Mouse (Mus musculus) stomach, embryonic 15.5 days (tissue): ENCODE measurements at regions not wholly inside any gene's neighbourhood (a gene's known extent, or its start where the extent isn't known, plus 50 kb on each side); places are given as distances from the start of the nearest gene placed in this dataset.

Experiments
- ATAC-seq: fragments of 200-750 bp; cut with Nextera tagmentation; 2 replicates; pipeline ENCODE4 v1.8.0; 2017; ENCODE audit warnings: low read depth, moderate number of reproducible peaks, moderate TSS enrichment; ENCODE audit not compliant: insufficient read depth, low FRiP score
- H3K27ac ChIP-seq: fragments of 300-500 bp; sonication (generic); 2 replicates; pipeline ENCODE4 v1.5.1; 2015; ENCODE audit warnings: mild to moderate bottlenecking, inconsistent platforms
- H3K27me3 ChIP-seq: fragments of 300-500 bp; sonication (generic); replicated peaks from 2 replicates; pipeline ENCODE4 v1.6.1; 2015; ENCODE audit warnings: inconsistent platforms
- H3K36me3 ChIP-seq: fragments of 300-500 bp; sonication (generic); 2 replicates; pipeline ENCODE4 v1.6.1; 2015; ENCODE audit warnings: inconsistent platforms
- H3K4me1 ChIP-seq: fragments of 300-500 bp; sonication (generic); 2 replicates; pipeline ENCODE4 v1.6.1; 2015; ENCODE audit warnings: inconsistent platforms
- H3K4me2 ChIP-seq: fragments of 300-500 bp; sonication (generic); 2 replicates; pipeline ENCODE4 v1.6.1; 2015; ENCODE audit warnings: mild to moderate bottlenecking, inconsistent platforms
- H3K4me3 ChIP-seq: fragments of 300-500 bp; sonication (generic); replicated peaks from 2 replicates; pipeline ENCODE4 v1.5.1; 2015; ENCODE audit warnings: inconsistent platforms
- H3K9ac ChIP-seq: fragments of 300-500 bp; sonication (generic); 2 replicates; pipeline ENCODE4 v1.6.1; 2015; ENCODE audit warnings: inconsistent platforms
- H3K9me3 ChIP-seq: fragments of 300-500 bp; sonication (generic); 2 replicates; pipeline ENCODE4 v1.6.1; 2016; ENCODE audit warnings: inconsistent platforms
- WGBS: fragments of 180-500 bp; shearing (Covaris S2); methylation state at CpG from one replicate; pipeline ENCODE4 v1.1.7; 2015; 5-methylcytosine and 5-hydroxymethylcytosine counted together

GRCm38 (mm10) chr17:47196992-47197391 is 171.7 kb upstream of the Mrps10 start:
- no peak for ATAC-seq

GRCm38 (mm10) chr17:47195981-47196380 is 172.7 kb upstream of the Mrps10 start:
- no peaks in the 10 kb centered on the region for H3K9me3 ChIP-seq
- 65% methylated on average over 7 of the region's 7 CpGs for WGBS
- ATAC-seq = no peak
- no peak overlapping the region for H3K4me3 ChIP-seq
- no peak overlapping the region for H3K27ac ChIP-seq
- H3K4me1 ChIP-seq = 0 out of 2 replicates have a peak, but pooled peaks cover 3% of the 10 kb centered on the region
- H3K4me2 ChIP-seq = no peak overlapping the region
- H3K27me3 ChIP-seq = no peaks in the 10 kb centered on the region
- H3K9ac ChIP-seq = no peak overlapping the region
- H3K36me3 ChIP-seq = no peaks in the 10 kb centered on the region; the same call in 1 of the 2 replicates

More at GRCm38 (mm10) chr17:47196992-47197391, 171.7 kb upstream of the Mrps10 start:
- Histone ChIP-seq H3K27ac (no peak overlapping the region), H3K4me1 (0 out of 2 replicates have a peak, but pooled peaks cover 3% of the 10 kb centered on the region), H3K36me3 (no peaks in the 10 kb centered on the region; the same call in 1 of the 2 replicates), H3K27me3 (no peaks in the 10 kb centered on the region), H3K9me3 (no peaks in the 10 kb centered on the region), H3K4me2 (no peak overlapping the region), H3K4me3 (no peak overlapping the region), H3K9ac (no peak overlapping the region)
- WGBS = 60% methylated on average over 6 of the region's 6 CpGs

GRCm38 (mm10) chr17:47194463-47195012 is 174.1 kb upstream of the Mrps10 start:
- Histone ChIP-seq H3K9me3 (no peaks in the 10 kb centered on the region), H3K27ac (no peak overlapping the region), H3K4me1 (0 out of 2 replicates have a peak, but pooled peaks cover 3% of the 10 kb centered on the region), H3K9ac (no peak overlapping the region), H3K4me3 (no peak overlapping the region), H3K27me3 (no peaks in the 10 kb centered on the region), H3K36me3 (no peaks in the 10 kb centered on the region; the same call in 1 of the 2 replicates), H3K4me2 (no peak overlapping the region)
- WGBS = 92% methylated on average over 14 of the region's 14 CpGs
- ATAC-seq = no peak

DNA sequence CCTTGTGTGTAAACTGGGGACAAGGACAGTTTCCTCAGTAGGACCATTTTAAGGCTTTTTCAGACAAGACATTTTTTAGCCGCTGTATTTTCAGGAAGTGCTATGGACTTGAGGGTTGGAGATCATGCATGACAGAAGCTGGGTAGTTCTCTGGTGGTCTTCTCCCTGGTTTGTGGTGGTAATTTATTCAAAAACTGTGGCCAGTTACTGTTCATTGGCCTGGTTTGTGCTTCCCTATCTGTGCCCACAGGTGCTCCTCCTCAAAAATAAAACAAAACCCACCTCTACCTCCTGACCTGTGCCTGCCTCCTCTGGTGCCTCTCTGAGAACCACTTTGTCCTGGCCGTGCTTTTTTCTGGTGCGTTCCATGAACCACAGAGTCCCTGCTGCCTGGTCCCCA is 177.3 kb upstream of the Mrps10 start:
- no peak overlapping the region for H3K4me2 ChIP-seq
- H3K4me1 ChIP-seq = no peaks in the 10 kb centered on the region
- no peak overlapping the region for H3K9ac ChIP-seq
- 81% methylated on average over 3 of the region's 3 CpGs for WGBS
- H3K27me3 ChIP-seq = no peaks in the 10 kb centered on the region
- no peaks in the 10 kb centered on the region for H3K9me3 ChIP-seq
- H3K27ac ChIP-seq = no peak overlapping the region
- no peaks in the 10 kb centered on the region; the same call in 1 of the 2 replicates for H3K36me3 ChIP-seq
- no peak for ATAC-seq
- no peak overlapping the region for H3K4me3 ChIP-seq

DNA sequence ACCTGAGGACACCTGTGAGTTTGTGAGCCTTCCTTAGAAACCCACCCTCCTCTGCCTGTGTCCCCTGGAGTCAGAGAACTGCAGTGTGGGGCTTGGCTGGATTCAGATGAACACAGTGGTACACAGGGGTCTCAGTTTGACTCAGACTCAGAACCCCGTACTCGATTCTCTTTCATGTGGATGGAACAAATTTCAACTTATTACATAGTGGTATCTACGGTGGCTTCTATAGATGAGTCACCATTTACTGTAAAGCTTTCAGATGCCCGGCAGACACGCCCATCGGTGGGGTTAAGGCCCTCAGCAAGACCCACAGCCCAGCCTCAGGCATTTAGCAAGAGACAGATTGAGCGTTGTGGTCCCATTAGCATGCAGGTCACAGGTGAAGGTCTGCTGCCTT is 178.9 kb upstream of the Mrps10 start:
- no peaks in the 10 kb centered on the region for H3K4me1 ChIP-seq
- H3K4me3 ChIP-seq = no peak overlapping the region
- H3K36me3 ChIP-seq = no peaks in the 10 kb centered on the region; the same call in 1 of the 2 replicates
- H3K9me3 ChIP-seq = no peaks in the 10 kb centered on the region
- no peak overlapping the region for H3K27ac ChIP-seq
- 80% methylated on average over 7 of the region's 7 CpGs for WGBS
- no peak overlapping the region for H3K4me2 ChIP-seq
- ATAC-seq = no peak
- no peaks in the 10 kb centered on the region for H3K27me3 ChIP-seq
- H3K9ac ChIP-seq = no peak overlapping the region

DNA sequence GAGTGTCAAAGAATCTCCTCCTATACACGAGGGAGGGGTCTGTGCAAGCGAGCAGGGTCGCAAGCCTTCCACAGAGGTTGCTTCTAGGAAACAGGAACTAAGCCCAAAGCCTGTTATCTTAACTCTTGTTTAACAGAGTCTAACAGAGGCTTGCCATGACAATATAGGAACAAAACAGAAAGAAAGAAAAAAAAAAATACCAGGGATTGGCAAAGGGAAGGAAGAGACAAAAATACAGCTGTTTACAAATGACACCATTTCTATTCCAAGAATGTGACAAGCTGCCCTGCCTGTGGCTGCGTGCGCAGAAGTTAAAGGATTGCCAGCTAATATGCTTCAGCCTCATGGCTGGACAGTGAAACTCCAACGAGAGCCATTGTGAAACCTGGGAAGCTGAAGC is 173.8 kb upstream of the Ubr2 start:
- Histone ChIP-seq H3K27ac (peak overlapping the region; percentile 7; the same call in 1 of the 2 replicates), H3K36me3 (no peaks in the 10 kb centered on the region), H3K27me3 (no peaks in the 10 kb centered on the region), H3K9me3 (no peaks in the 10 kb centered on the region), H3K4me2 (no peak overlapping the region), H3K4me3 (no peak overlapping the region), H3K9ac (no peak overlapping the region), H3K4me1 (peaks cover 11% of the 10 kb centered on the region)
- ATAC-seq = no peak
- WGBS = 45% methylated on average over 6 of the region's 6 CpGs

DNA sequence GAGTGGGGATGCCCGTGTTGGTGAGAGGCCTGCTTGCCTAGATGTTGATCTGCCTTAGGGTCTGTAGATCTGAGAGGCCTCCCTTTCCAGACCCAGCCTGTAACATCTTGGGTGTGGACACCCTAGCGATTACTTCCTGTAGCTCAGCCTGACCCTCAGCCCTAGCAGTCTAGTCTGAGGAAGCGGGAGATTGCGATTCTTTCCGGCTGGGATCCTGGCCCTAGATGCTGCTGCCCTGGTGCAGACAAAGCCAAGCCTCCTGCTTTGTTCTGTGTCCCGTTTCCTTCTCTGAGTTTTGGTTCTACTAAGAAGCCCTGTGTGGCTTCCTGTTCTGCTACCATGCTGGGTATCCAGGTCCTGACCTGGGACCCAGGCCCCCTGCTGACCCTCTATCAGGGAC is 171.8 kb upstream of the Ubr2 start:
- ATAC-seq = peak; percentile 12; the same call in 1 of the 2 replicates
- Histone ChIP-seq H3K9ac (no peak overlapping the region), H3K4me1 (peaks cover 28% of the 10 kb centered on the region), H3K4me2 (no peak overlapping the region), H3K27me3 (no peaks in the 10 kb centered on the region), H3K4me3 (no peak overlapping the region), H3K9me3 (no peaks in the 10 kb centered on the region), H3K27ac (peak overlapping the region; percentile 19; the same call in 1 of the 2 replicates), H3K36me3 (no peaks in the 10 kb centered on the region)
- WGBS = 42% methylated on average over 6 of the region's 6 CpGs

DNA sequence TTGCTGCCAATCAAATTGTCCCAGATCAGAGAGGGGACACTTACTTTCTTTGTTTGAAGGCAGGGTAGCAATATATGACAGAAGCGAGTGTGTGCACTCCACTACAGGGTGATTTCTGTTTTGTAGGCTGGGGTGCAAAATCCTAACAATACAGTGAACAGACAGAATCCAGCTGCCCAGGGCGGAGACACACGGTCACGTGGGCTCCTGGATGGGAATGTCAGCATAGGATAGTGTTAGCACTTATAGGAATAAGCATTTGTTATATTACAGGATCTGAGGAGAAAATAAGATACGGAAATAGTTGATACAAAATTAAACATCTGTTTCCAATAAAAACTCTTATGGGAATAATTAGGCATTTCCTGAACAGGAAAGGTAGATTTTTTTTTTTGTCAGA is 169.1 kb upstream of the Ubr2 start:
- 24% methylated on average over 5 of the region's 5 CpGs for WGBS
- Histone ChIP-seq H3K9ac (no peak overlapping the region), H3K4me2 (peak overlapping the region; percentile 40), H3K27me3 (no peaks in the 10 kb centered on the region), H3K4me3 (no peak overlapping the region), H3K36me3 (no peaks in the 10 kb centered on the region), H3K4me1 (peaks cover 37% of the 10 kb centered on the region), H3K27ac (peak overlapping the region; percentile 86; the same call in 1 of the 2 replicates), H3K9me3 (no peaks in the 10 kb centered on the region)
- peak; percentile 54; the same call in 1 of the 2 replicates for ATAC-seq

- 32% methylated on average over 5 of the region's 5 CpGs for WGBS
- Histone ChIP-seq H3K36me3 (no peaks in the 10 kb centered on the region), H3K4me1 (peaks cover 35% of the 10 kb centered on the region), H3K4me2 (peak overlapping the region; percentile 40), H3K9me3 (no peaks in the 10 kb centered on the region), H3K27ac (peak overlapping the region; percentile 86), H3K4me3 (no peak overlapping the region), H3K9ac (no peak overlapping the region), H3K27me3 (no peaks in the 10 kb centered on the region)
- no peak for ATAC-seq
These were observed 168.3 kb upstream of the Ubr2 start for GRCm38 (mm10) chr17:47178705-47179104.

GRCm38 (mm10) chr17:47177671-47178246 is 167.4 kb upstream of the Ubr2 start:
- Histone ChIP-seq H3K27me3 (no peaks in the 10 kb centered on the region), H3K4me2 (no peak overlapping the region), H3K9ac (no peak overlapping the region), H3K4me1 (peaks cover 35% of the 10 kb centered on the region), H3K4me3 (no peak overlapping the region), H3K9me3 (no peaks in the 10 kb centered on the region), H3K27ac (peak overlapping the region; percentile 86), H3K36me3 (no peaks in the 10 kb centered on the region)
- ATAC-seq = no peak
- WGBS = 76% methylated on average over 8 of the region's 8 CpGs

DNA sequence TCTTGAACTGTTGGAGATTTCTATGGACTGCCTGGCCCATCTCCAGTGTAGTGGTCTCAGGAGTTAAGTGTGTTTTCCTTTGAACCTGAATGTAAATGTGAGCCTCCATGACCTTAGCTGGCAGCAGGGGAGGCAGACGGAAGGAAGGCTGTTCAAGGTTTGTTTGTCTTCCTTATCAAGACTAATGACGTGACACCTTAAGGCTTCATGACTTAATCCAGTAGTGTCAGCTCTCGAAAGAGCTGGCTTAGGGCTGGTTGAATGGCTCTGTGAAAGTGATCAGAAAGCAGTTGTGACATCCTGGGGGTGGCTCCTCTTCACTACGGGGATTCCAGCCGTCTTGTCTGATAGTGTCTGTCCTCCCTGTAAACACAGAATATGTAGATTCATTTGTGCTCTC is 166.0 kb upstream of the Ubr2 start:
- Histone ChIP-seq H3K36me3 (no peaks in the 10 kb centered on the region), H3K4me1 (peaks cover 26% of the 10 kb centered on the region), H3K9ac (no peak overlapping the region), H3K4me2 (no peak overlapping the region), H3K27ac (no peak overlapping the region), H3K9me3 (no peaks in the 10 kb centered on the region), H3K4me3 (no peak overlapping the region), H3K27me3 (no peaks in the 10 kb centered on the region)
- WGBS = 35% methylated on average over 5 of the region's 5 CpGs
- ATAC-seq = no peak

DNA sequence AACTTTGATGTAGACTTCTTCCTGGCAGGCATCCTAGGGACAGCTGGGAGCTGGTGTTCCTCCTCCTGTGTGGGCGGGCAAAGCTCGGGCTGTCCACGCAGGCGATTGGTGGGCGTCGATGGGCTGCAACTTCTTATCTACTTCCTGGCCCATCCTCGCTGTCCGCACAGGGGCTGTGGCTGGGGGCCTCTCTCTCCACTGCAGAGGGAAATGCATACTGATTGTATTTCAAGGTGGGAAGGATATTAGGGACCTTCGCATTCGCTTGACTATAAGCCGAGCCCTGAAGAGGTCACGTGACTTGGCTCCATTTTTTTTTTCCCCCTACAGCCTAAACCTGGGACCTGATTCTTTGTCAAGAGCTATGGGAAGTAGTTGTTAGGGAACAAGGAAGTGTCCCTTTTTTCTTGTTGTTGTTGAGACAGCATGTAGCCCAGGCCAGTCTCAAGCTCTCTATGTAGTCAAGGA is 164.4 kb upstream of the Ubr2 start:
- peaks cover 26% of the 10 kb centered on the region for H3K4me1 ChIP-seq
- no peak overlapping the region for H3K9ac ChIP-seq

More for the DNA sequence above, 164.4 kb upstream of the Ubr2 start:
- no peaks in the 10 kb centered on the region for H3K36me3 ChIP-seq
- WGBS = 29% methylated on average over 12 of the region's 12 CpGs
- peak overlapping the region; percentile 63; the same call in 1 of the 2 replicates for H3K27ac ChIP-seq
- H3K4me3 ChIP-seq = peak overlapping the region; percentile 27
- peak; percentile 77 for ATAC-seq
- H3K27me3 ChIP-seq = no peaks in the 10 kb centered on the region
- no peaks in the 10 kb centered on the region for H3K9me3 ChIP-seq
- H3K4me2 ChIP-seq = peak overlapping the region; percentile 38
